In genomic region chr19:38902501-38902900, GRCm38 (mm10) we compare ENCODE assay signal across 14 mouse cellular contexts.
"Had no signal": no experiment of that assay in that cellular context is flagged by ENCODE, and none has a peak within 500 bp of the region (broad histone marks: within the 10 kb centered on the region; RNA-seq: fewer than 3 reads in every experiment).

No protein-coding gene starts in this region.

- H3K4me1 ChIP-seq: lung, embryonic 15.5 days; midbrain, embryonic 13.5 days; midbrain, embryonic 15.5 days; neural tube, embryonic 12.5 days; stomach, embryonic 15.5 days had no signal

- H3K36me3 ChIP-seq: lung, embryonic 15.5 days; midbrain, embryonic 15.5 days; stomach, embryonic 15.5 days had no signal

- H3K27ac ChIP-seq: macrophage; midbrain, embryonic 13.5 days; midbrain, embryonic 15.5 days; neural tube, embryonic 12.5 days; stomach, embryonic 15.5 days; stomach, postnatal 0 days had no signal

- ATAC-seq: liver, postnatal 0 days had no signal

- DNase-seq: lung, adult 2 months; lung, postnatal 14 days; lung, postnatal 36 days; thymus, adult 2 months; thymus, postnatal 25 days; thymus, postnatal 4 days had no signal

- H3K27me3 ChIP-seq: lung, embryonic 15.5 days; midbrain, embryonic 13.5 days; midbrain, embryonic 15.5 days; neural tube, embryonic 12.5 days; stomach, embryonic 15.5 days had no signal

- H3K9ac ChIP-seq: liver, postnatal 0 days; lung, embryonic 15.5 days; midbrain, embryonic 13.5 days; midbrain, embryonic 15.5 days; neural tube, embryonic 12.5 days; stomach, embryonic 15.5 days had no signal

- H3K4me3 ChIP-seq: lung, embryonic 15.5 days; midbrain, embryonic 13.5 days; midbrain, embryonic 15.5 days; neural tube, embryonic 12.5 days; stomach, embryonic 15.5 days had no signal
